Mouse (Mus musculus) erythroid progenitor cell, adult 5-6 weeks (primary cell): ENCODE data around the gene Tomt. TPM values are rescaled to one million over a fixed set of nuclear protein-coding genes. Genes with fewer than 3 reads are reported as not detected.
"Not testable (repeated sequence)": the region's sequence is repeated elsewhere in the genome, so short reads cannot be mapped to it uniquely, and the experiment has no call there.

Experiments
- ATAC-seq: replicated peaks from 2 replicates; pipeline ENCODE4 v1.8.0; 2016; ENCODE audit warnings: moderate number of reproducible peaks, mild to moderate bottlenecking, moderate TSS enrichment, inconsistent platforms; ENCODE audit not compliant: poor library complexity, low FRiP score, severe bottlenecking
- total RNA-seq, 2 experiments: library from RNA; stranded (forward) in 1 of 2; stranded (reverse) in 1 of 2; fragments of 150-400 nt in 1 of 2; fragments of 186-747, 209-891 nt in 1 of 2; gene quantifications; 2 replicates each; pipeline versions ENCODE4 v1.2.3 to v1.2.4; 2015 to 2017; ENCODE audit warnings: low replicate concordance in 2 of 2

Tomt gene
- total RNA-seq (2015; ENCODE audit: low replicate concordance) (not detected in 2 replicates), total RNA-seq (2017; ENCODE audit: low replicate concordance) (not detected in 2 replicates)

- no peak for ATAC-seq
Observed at GRCm38 (mm10) chr7:101906287-101906681, at the start of gene Tomt. Gene Tomt (minus strand): TSS chr7:101906359.

- 0 out of 2 replicates have a peak, but pooled peaks have one; percentile 46 for ATAC-seq
Observed at GRCm38 (mm10) chr7:101955862-101956261, 49.7 kb upstream of the Tomt start.

- ATAC-seq: no peak
Observed at GRCm38 (mm10) chr7:101955276-101955675, 49.1 kb upstream of the Tomt start.

- ATAC-seq: no peak
Observed at GRCm38 (mm10) chr7:101954163-101954562, 48.0 kb upstream of the Tomt start.

GRCm38 (mm10) chr7:101952098-101952497 is 45.9 kb upstream of the Tomt start:
- ATAC-seq: no peak

- no peak for ATAC-seq
Observed at GRCm38 (mm10) chr7:101951648-101952047, 45.5 kb upstream of the Tomt start.

- ATAC-seq: not testable (repeated sequence)
Observed at GRCm38 (mm10) chr7:101949008-101949407, 42.8 kb upstream of the Tomt start.

GRCm38 (mm10) chr7:101939758-101940157 is 33.6 kb upstream of the Tomt start:
- no peak for ATAC-seq

GRCm38 (mm10) chr7:101938348-101938747 is 32.2 kb upstream of the Tomt start:
- ATAC-seq: no peak

- ATAC-seq: no peak
Observed at GRCm38 (mm10) chr7:101937569-101937968, 31.4 kb upstream of the Tomt start.

GRCm38 (mm10) chr7:101936996-101937395 is 30.8 kb upstream of the Tomt start:
- ATAC-seq: no peak

GRCm38 (mm10) chr7:101935957-101936356 is 29.8 kb upstream of the Tomt start:
- no peak for ATAC-seq

GRCm38 (mm10) chr7:101933751-101934240 is 27.6 kb upstream of the Tomt start, which contains the start of the genes Lrrc51 and Numa1:
Gene Lrrc51 (minus strand): TSS chr7:101933895.
Gene Numa1 (plus strand): TSS chr7:101934111.
- peak; percentile 96 for ATAC-seq

GRCm38 (mm10) chr7:101933300-101933699 is 27.1 kb upstream of the Tomt start:
- peak; percentile 63 for ATAC-seq

GRCm38 (mm10) chr7:101932551-101932950 is 26.4 kb upstream of the Tomt start:
- no peak for ATAC-seq

GRCm38 (mm10) chr7:101928093-101928492 is 21.9 kb upstream of the Tomt start:
- no peak for ATAC-seq

- not testable (repeated sequence) for ATAC-seq
Observed at GRCm38 (mm10) chr7:101925892-101926291, 19.7 kb upstream of the Tomt start.

GRCm38 (mm10) chr7:101918071-101918470 is 11.9 kb upstream of the Tomt start:
- ATAC-seq: peak; percentile 82

GRCm38 (mm10) chr7:101911982-101912381 is 5.8 kb upstream of the Tomt start:
- no peak for ATAC-seq

GRCm38 (mm10) chr7:101910138-101910537 is 4.0 kb upstream of the Tomt start:
- ATAC-seq: no peak

GRCm38 (mm10) chr7:101908367-101908766 is 2.2 kb upstream of the Tomt start:
- ATAC-seq: no peak

GRCm38 (mm10) chr7:101906696-101907095 is 537 bp upstream of the Tomt start:
- ATAC-seq: no peak
